Mouse (Mus musculus) testis, adult 2 months (tissue): ENCODE results near the gene Grm8. TPM values are rescaled to one million over a fixed set of nuclear protein-coding genes. Genes with fewer than 3 reads are reported as not detected.

Experiments used
- H3K27ac ChIP-seq: fragments of 200-500 bp; 2 replicates; pipeline ENCODE4 v1.5.1; 2012; ENCODE audit warnings: low read depth, low read length; ENCODE audit not compliant: control insufficient read depth, insufficient read depth
- H3K27me3 ChIP-seq: fragments of 200-500 bp; 2 replicates; pipeline ENCODE4 v1.6.1; 2012; ENCODE audit warnings: mild to moderate bottlenecking, low read length, moderate library complexity; ENCODE audit not compliant: control insufficient read depth, insufficient read depth
- H3K36me3 ChIP-seq: fragments of 200-500 bp; 2 replicates; pipeline ENCODE4 v1.6.1; 2012; ENCODE audit warnings: mild to moderate bottlenecking, low read length; ENCODE audit not compliant: control insufficient read depth, insufficient read depth
- H3K4me1 ChIP-seq: fragments of 200-500 bp; 2 replicates; pipeline ENCODE4 v1.6.1; 2012; ENCODE audit warnings: low read length; ENCODE audit not compliant: control insufficient read depth, insufficient read depth
- H3K4me3 ChIP-seq: fragments of 200-500 bp; 2 replicates; pipeline ENCODE4 v1.5.1; 2012; ENCODE audit warnings: low read depth, mild to moderate bottlenecking, low read length, moderate library complexity, mixed read lengths; ENCODE audit not compliant: control insufficient read depth
- CTCF ChIP-seq: fragments of 200-500 bp; IDR thresholded peaks from 2 replicates; pipeline ENCODE4 v1.5.1; 2012; ENCODE audit warnings: low read depth, mild to moderate bottlenecking, inconsistent platforms, low read length, moderate library complexity; ENCODE audit not compliant: control insufficient read depth, insufficient read depth, insufficient replicate concordance
- POLR2A ChIP-seq: fragments of 200-500 bp; IDR thresholded peaks from 2 replicates; pipeline ENCODE4 v1.6.1; 2012; ENCODE audit warnings: low read depth, mild to moderate bottlenecking, inconsistent platforms, low read length, moderate library complexity; ENCODE audit not compliant: control insufficient read depth
- polyA plus RNA-seq: library from polyadenylated mRNA; depleted of rRNA; stranded (reverse); fragments of >200 nt; gene quantifications from 2 replicates; pipeline ENCODE4 v1.2.3, GENCODE M21; 2012

Grm8 gene
- polyA plus RNA-seq, 1 experiment: 0.17 TPM

DNA sequence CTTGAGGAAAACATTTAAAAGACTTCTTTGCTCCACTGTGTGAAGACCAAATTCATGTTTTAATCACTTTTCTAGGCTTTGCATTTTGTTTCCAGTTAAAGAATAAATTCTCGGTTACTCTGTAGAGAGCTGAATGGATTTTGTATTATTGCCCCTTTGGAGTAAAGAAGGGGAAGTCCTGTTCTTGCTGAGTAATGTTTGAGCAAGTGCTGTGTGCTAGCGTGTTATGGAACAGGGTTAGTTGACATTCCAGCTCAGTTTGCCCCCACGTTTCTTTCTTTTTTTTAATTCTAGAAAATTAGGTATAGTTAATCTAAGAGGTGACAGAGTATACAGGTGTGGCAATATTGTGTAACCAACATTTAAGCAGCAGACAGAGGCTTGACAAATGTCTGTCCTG, 35.0 kb downstream of the Grm8 start:
- TF ChIP-seq POLR2A (no peak), CTCF (no peak)
- Histone ChIP-seq H3K4me1 (no peaks in the 10 kb centered on the region; the same call in 1 of the 2 replicates), H3K4me3 (no peak overlapping the region; the same call in 1 of the 2 replicates), H3K27ac (no peak overlapping the region), H3K36me3 (no peaks in the 10 kb centered on the region), H3K27me3 (no peaks in the 10 kb centered on the region)

DNA sequence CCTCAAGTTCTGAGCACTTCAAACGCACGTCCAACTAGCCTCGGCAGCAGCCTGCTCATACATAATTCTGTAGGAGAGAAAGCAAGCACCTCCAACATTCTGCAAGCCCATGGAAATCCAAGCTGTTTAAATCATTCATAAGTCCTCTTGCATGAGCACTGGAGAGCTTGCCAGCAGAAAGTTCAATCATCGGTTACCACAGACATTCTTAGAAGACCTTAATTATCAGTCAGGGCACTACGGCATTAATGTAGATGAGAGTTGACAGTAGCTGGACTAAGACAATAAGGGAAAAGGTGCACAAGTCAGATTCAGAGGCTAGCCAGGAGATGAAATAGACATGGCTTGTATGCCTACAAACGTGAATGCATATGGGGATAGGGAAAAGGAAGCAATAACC, 42.5 kb downstream of the Grm8 start:
- Histone ChIP-seq H3K36me3 (no peaks in the 10 kb centered on the region), H3K4me1 (no peaks in the 10 kb centered on the region), H3K27me3 (no peaks in the 10 kb centered on the region), H3K27ac (no peak overlapping the region), H3K4me3 (no peak overlapping the region)
- no peak for TF ChIP-seq POLR2A
- TF ChIP-seq CTCF: no peak

GRCm38 (mm10) chr6:28091836-28092235, 43.1 kb downstream of the Grm8 start:
- no peak overlapping the region for H3K4me3 ChIP-seq
- H3K36me3 ChIP-seq: no peaks in the 10 kb centered on the region
- no peaks in the 10 kb centered on the region for H3K27me3 ChIP-seq
- TF ChIP-seq CTCF (no peak), POLR2A (no peak)
- H3K27ac ChIP-seq: no peak overlapping the region
- no peaks in the 10 kb centered on the region for H3K4me1 ChIP-seq

- H3K27ac ChIP-seq: no peak overlapping the region
- no peak for TF ChIP-seq CTCF
- H3K27me3 ChIP-seq: no peaks in the 10 kb centered on the region
- H3K4me1 ChIP-seq: no peaks in the 10 kb centered on the region
- H3K36me3 ChIP-seq: no peaks in the 10 kb centered on the region
- H3K4me3 ChIP-seq: no peak overlapping the region
Measured at GRCm38 (mm10) chr6:28090981-28091380, 44.0 kb downstream of the Grm8 start.

DNA sequence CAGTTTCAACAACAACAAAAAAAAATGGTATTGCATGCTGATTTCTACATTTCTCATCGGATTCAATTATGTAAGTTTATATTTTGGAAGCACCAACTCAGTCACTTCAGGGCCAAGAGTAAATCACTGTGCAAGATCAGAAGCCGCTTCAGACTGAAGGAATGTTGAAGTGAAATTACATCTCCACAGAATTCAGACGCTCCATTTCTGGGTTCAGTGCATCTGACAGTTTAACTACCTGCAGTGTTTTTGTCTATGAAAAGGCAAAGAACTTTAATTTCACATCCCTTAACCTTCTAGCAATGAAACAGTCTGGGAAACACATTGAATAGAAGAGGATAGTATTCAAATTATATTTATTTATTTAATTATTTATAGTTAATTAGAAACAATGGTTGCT, 59.4 kb downstream of the Grm8 start:
- H3K27ac ChIP-seq: no peak overlapping the region
- no peaks in the 10 kb centered on the region for H3K36me3 ChIP-seq
- no peaks in the 10 kb centered on the region for H3K27me3 ChIP-seq
- no peaks in the 10 kb centered on the region for H3K4me1 ChIP-seq
- no peak overlapping the region for H3K4me3 ChIP-seq
- TF ChIP-seq POLR2A (no peak), CTCF (no peak)

- no peak overlapping the region for H3K27ac ChIP-seq
- TF ChIP-seq CTCF (no peak), POLR2A (no peak)
- H3K4me3 ChIP-seq: no peak overlapping the region
- H3K27me3 ChIP-seq: no peaks in the 10 kb centered on the region
- no peaks in the 10 kb centered on the region; the same call in 1 of the 2 replicates for H3K4me1 ChIP-seq
- no peaks in the 10 kb centered on the region for H3K36me3 ChIP-seq
Measured at GRCm38 (mm10) chr6:28074470-28074869, 60.5 kb downstream of the Grm8 start.

GRCm38 (mm10) chr6:28051966-28052365, 83.0 kb downstream of the Grm8 start:
- H3K36me3 ChIP-seq: no peaks in the 10 kb centered on the region
- no peak for TF ChIP-seq POLR2A
- no peak for TF ChIP-seq CTCF
- H3K27ac ChIP-seq: no peak overlapping the region

GRCm38 (mm10) chr6:28042339-28042738, 92.6 kb downstream of the Grm8 start:
- Histone ChIP-seq H3K4me1 (no peaks in the 10 kb centered on the region), H3K36me3 (no peaks in the 10 kb centered on the region), H3K27ac (no peak overlapping the region), H3K27me3 (no peaks in the 10 kb centered on the region), H3K4me3 (no peak overlapping the region)
- no peak for TF ChIP-seq POLR2A
- TF ChIP-seq CTCF: no peak

More at GRCm38 (mm10) chr6:28051966-28052365, 83.0 kb downstream of the Grm8 start:
- Histone ChIP-seq H3K27me3 (no peaks in the 10 kb centered on the region), H3K4me1 (no peaks in the 10 kb centered on the region), H3K4me3 (no peak overlapping the region)
